Mouse (Mus musculus) embryo, embryonic 9.5 days (tissue): ENCODE results near the gene Vgll4.

Experiments used
- DNase-seq: peaks from one replicate; pipeline ENCODE4 v3.0.0-alpha.2; 2017; ENCODE audit errors: extremely low spot score

Gene Vgll4

DNA sequence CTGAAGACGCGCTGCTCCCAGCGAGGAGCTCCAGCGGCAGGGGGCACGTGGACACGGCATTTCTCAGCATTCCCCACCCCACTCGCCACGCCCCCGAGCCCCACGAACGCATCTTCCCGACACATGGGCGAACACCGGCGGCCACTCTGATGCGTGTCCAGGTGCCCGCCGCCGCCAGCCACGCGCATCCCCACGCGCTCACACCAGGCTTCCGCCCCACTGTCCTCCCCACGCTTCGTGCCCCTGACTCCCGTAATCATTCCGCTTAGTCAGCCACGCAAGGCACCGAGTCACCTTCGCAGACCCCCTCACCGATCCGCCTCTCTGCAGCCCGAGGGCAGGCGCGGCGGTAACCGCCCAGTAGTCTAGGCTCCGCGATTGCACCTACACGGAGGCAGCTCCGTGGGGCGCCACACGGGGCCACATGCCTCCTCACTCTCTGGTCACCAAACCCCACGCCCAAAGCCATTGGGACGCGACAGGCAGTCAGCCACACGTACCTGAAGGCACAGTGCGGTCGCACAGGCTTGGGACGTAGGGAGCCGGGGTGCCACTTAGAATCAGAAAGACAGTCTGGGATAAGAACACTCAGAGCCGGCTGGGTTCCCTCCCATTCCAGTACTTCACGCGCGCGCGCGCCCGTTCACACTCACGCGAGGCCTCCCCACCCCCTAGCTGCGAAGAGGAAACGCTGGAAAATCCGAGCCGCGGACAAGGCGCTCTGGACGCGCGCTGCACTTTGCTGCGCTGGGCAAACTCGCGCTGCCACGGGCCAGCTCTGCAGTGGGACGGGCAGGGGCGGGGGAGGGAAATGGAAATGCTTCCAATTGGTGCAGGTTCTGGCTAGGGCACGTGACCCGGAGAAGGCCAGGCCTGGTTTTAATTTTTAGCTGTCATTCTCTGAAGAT is at the start of gene Vgll4:
Gene Vgll4 (minus strand): TSS at position 782 of the 908 bp plus-strand sequence.
- peak; percentile 75 for DNase-seq

DNA sequence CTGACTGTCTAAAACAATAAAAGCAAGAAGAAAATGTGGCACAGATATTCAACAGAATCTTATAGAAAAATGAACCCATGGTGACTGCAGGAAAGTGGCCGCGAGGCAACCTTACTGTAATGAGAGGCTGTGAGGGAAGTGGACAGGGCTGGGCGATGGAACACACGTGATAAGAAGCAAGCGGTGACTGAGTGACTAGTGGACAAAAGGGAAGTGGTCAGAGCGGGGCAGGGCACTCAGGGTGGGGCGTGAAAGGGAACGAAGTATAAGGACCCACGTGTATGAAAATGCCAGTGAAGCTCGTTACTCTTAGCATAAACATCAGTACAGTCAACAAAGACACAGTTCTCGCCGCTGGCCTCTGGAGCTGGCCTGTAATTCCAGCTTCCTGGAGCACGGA is 45.7 kb upstream of the Vgll4 start:
- DNase-seq = no peak

DNA sequence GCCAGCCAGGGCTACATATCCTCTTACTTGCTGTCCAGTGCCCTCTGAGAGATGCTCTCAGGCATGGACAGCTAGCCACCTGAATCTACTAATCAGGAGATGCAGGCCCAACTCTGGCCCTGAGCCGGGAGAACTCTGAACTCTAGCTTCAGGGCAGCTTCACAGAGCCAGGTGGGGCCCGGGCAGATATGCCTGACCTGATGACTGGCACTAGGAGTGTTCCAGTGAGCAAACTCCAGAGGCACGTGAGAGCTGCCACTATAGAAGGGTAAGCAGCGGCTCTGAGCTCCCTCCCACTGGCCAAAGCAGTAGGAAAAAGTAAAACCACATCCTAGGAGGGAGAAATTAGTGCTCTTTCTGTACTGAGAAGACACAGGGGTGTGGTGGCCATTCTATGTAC is 43.8 kb upstream of the Vgll4 start:
- no peak for DNase-seq

DNA sequence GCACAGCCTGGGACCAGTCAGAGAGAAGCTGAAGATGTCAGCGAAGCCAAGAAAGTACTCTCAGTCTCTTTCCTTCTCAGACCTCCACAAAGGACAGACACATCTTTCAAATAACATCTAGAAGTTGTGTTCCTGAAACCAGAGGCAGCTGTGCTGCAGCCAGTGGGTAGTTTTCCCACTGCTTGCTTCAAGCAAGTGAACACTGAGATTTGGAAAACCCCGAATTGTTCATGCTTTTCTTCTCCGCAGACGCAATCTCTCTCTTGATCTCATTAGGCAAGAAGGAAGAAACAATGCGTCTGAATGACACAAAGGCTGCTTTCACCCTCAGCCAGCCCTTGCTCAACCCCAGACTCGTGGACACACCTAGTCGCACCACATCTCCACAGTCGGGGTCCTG is 42.0 kb upstream of the Vgll4 start:
- no peak for DNase-seq

DNA sequence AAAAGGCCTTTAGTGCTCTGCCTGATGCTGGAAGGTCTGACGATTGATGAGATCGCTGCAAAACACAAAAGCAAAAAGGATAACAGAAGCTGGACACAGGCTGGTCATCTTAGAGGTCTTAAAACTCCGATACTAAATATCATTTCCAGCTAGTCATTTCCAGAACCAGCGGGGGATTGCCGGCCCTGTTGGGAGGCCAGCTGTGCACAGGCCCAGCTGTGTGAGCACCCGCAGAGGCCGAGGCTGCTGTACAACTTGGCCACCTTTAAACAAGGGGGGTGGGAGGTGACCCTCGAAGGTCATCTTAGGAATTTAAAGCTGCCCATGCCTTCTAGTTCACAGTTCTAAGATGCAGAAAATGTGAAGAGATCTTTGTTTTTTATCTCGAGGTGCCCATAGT is 41.0 kb upstream of the Vgll4 start:
- DNase-seq = no peak

DNA sequence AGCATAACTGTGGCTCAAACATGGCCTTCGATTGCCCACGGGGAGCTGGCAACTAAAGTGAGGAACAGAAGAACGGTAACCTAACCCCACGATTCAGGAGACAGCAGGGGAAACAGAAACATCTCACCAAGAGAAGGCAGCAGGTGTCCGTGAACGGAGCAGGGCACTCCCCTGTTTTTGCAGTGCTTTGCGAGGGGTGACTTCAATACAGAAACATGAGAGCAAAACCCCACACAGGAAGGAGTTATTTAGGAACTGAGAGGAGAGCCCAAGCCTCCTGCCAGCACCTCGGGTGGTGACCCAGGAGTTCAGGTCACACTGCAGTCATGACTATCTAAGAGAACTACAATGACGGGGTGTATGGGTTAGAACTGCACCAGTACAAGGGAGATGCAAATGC is 40.5 kb upstream of the Vgll4 start:
- DNase-seq = no peak

DNA sequence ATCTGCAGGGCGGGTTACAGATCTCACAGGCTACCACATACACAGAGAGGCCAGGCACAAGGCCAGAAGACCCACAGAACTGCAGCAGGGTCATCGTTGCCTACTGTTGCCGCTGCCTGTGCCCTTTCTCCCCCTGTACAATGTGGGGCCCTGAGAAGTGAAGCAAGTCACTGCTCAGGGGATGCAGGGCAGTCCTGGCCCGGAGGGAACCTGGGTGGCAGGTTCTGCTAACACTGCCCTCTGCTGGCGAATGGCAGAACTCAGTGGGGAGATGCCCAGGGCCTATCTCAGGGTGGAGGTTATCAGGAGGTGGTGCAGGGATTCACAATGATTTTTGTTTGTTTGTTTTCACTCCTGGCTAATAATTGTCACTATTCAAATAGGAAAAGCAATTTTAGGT is 37.9 kb upstream of the Vgll4 start:
- DNase-seq = peak; percentile 78

DNA sequence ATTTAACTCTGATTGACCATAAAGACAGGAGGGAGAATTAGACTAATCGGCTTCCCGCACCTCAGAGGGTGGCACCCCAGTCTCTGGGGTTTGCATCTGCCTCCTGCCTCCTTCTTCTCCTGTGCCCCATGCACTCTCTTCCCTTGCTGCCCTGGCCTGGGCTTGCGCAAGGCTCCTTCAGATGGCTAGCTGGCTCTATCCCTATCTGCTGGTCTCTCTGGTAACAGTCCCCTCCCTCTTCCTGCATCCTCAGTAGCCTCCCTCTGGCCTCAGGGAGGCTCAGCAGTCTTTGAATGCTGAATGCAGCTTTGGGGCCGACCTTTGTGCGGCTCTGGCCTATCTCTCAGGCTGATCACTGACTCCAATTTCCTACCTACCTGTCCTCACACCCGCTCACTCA is 37.2 kb upstream of the Vgll4 start:
- peak; percentile 7 for DNase-seq

DNA sequence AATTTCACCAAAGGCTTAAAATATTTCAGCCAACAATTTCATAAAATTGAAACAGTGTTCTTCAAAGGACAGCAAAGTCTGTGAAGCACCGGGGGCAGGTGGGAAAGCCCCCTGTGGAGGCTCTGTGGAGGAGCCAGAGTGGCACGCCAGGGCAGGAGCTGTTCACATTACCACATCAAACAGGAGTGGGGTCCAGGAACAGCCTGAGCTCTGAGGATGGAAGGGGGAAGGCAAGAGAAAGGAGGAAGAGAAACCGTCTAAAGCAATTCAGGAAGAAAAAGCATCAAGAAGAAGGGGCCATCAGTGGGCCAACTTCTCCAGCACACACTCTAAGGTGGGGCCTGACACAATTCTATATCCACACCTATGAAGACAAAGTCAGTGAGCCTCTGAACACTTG is 36.3 kb upstream of the Vgll4 start:
- DNase-seq = no peak

DNA sequence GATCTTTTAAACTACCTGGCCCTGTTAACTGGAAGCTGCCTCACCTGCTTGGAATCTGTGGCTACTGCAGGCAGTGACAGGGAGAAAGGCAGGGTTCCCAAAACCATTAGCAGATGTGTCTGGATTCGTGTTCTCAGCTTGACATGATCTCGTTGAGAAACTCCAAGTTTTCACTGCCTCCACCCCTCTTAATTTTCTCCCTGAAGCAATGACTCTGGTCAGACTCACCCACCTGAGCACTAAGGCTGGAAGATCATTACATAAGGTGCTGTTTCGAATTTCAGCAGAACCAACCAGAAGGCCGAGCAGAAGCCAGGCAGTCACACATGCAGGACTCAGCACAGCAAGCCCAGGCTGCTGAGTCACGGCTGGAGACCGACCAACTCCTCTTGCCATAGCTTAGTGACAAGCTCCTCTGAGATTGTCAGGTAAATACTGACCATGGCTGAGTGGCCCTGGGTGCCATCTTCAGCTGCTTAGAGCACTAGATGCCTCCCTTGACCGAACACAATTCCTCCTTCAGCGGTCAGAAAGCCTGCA is 35.6 kb upstream of the Vgll4 start:
- no peak for DNase-seq

DNA sequence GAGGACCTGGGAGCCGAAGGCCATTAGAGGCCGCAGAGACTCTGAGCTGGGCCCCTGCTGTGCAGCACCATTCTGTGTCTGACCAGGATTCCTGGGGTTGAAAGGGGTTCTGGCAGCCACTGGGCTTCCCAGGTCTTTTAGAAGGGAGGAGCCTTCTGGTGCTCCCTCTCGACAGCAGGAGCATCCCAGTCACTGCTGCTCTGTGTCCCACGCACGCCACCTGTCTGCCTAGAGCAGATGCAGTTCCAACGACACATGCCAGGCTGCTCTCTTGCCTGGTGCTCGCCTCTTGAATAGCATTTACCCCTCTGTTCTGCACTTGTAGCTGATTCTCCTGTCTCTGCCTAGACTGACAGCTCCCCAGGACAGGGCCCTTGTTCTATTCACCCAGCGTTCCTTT is 34.8 kb upstream of the Vgll4 start:
- no peak for DNase-seq

DNA sequence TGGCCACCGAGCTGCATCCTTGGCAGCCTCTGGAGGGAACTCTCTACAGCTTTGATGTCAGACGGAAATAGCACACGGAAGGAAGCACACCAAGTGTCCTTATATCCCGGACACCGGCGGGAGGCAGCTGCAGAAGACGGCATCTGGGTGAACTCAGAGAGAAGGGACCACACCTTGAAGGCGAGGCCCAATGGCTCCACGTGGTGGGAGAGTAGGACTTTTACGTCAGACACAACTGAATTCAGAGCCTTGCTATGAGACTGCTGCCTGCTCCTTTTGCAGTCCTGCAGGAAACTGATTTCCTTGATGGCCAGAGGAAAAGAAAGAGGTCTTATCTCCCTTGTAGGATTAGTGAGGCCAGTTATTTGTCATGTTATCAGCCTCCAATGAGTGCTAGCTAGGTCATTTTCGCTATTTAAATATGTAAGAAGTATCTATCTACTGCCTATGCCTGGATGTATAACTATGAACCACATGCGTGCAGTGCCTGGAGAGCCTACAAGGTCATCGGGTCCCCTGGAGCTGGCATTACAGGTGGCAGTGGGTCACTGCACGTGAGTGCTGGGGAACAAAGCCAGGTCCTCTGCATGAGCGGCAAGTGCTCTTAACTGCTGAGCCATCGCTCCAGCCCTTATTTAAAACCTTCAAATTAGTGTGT is 28.7 kb upstream of the Vgll4 start:
- no peak for DNase-seq

DNA sequence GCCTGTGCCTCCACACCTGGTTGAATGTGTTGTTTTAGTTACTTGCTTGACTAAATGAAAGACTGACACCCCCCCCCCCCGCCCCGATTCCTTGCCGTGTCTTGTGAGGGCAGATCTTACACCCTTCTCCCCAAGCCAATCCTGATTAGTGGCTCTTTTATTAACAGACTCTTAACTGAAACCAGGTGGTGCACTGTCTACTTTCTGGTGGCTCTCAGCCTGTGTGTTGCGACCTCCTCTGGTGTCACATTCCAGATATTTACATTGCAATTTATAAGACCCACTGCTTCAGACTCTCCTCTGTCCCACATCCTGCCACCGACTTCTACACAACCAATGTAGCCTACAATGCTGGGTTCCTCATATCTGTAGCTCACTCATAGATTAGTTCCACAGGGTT is 27.7 kb upstream of the Vgll4 start:
- peak; percentile 14 for DNase-seq

DNA sequence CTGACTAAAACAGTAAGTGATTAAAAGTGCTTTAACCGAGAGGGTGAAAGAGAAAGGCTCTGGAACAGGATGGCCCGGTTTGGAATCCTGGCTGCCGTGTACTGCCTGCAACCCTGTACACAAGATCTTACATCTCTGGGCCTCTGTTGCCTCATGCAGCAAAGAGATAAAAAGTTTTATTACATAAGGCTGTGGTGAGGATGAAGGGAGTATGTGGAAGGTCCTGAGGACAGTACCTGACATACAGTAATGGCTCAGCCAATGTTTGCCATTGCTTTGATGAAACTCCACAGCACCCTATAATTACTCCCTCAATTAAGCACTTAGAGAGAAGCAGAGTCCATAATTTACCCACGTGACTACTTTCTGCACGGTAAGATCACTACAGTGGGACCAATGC is 27.1 kb upstream of the Vgll4 start:
- no peak for DNase-seq

DNA sequence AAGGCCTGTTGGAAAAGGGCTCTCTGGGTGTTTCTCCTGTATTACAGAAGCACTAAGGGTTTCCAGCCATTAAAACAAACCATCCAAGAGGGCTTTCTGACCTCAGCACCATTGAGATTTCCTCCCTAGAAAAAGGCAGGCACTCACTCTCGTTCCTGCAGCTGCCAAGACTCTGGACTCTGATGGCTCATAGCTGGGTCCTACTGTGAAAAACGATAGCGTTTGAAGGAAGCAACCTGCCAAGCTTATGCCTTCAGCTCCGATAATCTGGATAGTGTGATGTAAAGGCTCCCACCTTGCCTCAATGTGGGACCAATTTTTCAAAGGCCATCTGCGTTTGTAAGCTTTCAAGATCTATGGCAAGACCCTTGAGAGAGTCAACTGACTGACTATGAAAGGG is 24.3 kb upstream of the Vgll4 start:
- no peak for DNase-seq

DNA sequence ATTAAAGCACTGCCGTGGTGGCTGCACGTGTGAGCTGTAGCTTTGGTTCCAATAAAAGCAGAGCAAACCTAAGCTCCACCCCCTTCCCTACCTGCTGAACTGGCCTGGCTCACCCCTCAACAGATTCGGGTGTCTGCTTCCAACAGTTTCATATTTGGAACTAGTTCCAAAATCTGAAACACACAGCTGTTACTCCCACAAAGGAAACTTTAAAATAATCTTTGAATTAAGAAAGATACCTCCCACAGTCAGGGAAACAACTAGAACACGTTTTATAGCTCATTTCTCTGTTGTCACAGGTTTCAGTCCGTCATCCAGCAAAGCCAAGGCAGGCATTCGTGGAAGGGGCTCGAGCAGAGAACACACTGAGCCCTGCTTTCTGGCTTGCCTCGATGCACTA is 23.9 kb upstream of the Vgll4 start:
- DNase-seq = no peak

DNA sequence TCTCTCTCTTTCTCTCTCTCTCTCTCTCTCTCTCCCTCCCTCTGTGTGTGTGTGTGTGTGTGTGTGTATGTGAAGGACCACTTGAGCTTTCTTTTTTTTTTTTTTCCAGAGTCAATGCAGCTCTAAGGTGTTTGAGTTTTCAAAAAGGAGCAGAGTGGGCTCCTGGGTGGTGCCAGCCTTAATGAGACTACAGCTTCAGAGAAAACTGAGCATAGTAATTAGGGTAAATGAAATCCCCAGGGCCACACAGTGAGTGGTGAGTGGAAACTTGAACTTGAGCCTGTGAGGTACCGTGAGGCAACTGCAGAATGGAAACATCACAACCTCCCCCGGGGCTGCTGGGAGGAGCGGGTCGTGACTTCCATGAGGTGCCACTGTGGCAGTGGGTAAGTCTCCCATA is 22.1 kb upstream of the Vgll4 start:
- no peak for DNase-seq

DNA sequence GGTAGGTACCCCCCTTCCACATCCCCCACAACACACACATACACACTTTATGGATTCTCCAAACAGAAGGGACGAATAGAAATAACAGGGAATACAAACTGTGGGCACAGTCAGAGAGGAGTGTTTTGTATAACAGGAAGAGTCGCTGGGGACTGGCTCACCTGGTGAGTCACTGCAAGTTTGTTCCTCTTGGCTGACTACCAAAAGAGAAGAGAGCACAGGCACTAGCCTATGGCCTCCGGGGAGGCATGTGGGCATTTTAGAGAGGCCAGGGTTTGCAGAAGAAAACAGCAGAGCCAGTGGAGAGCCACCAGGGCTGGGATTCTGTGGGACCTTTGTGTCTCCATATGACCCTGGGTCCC is 18.8 kb upstream of the Vgll4 start:
- DNase-seq = no peak

DNA sequence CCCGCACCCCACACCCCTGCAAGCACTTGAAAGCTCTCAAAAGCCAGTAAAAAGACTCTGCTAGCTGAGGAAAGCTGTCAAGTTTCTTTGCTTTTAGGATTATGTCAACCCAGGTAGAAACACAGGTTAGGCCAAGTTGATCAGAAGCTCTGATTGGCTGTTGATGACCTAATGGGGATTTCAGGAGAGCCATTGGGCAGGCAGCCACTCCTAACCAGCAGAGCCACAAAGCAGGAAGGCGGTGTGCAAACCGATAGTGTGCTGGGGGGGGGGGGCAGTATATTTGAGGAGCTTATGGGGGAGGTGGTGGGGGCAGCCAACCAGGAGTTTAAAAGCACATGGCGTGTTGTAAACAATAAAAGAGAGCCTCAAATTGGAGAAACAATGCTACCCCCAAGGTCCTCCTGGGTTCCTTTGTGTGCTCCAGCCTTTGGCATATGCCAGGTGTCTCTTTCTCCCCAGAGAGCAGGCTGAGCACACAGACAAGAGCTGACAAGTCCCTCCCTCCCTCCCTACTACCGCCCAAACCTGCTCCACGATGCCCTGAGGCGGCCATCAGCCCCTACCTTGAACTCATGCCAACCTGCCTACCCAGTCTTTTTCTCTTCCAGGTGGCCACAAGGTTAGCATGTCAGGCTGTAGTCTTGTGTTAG is 18.3 kb upstream of the Vgll4 start:
- no peak for DNase-seq

DNA sequence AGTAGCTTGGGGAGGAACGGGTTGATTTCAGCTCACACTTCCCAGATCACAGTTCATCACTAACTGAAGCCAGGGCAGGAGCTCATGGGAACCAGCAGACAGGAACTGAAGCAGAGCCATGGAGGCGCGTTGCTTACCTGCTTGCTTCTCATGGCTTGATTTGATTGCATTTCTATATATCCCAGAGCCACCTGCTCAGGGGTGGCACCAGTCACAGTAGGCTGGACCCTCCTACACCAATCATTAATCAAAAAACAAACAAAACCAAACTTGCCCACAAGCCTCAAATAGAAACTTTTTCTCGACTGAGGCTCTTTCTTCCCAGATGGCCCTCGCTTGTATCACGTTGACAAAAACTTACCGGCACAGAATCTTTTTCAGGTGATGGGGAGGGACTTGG is 12.9 kb upstream of the Vgll4 start:
- no peak for DNase-seq

DNA sequence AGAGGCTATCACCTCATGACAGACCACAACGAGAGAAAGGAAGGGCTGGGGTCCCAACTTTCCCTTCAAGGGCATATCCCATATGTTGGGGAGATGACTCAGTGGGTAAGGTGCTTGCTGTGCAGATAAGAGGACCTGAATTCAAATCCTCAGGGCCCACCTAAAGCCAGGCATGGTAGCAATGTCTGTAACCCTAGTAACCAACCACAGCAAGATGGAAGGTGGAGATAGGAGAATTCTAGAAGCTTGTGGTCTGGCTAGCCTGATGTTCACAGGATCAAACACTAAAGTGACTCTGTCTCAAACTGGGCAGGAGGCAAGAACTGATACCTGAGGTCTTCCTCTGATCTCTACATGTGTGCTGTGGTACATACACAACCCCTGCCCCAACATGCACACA is 9.9 kb upstream of the Vgll4 start:
- DNase-seq = no peak

DNA sequence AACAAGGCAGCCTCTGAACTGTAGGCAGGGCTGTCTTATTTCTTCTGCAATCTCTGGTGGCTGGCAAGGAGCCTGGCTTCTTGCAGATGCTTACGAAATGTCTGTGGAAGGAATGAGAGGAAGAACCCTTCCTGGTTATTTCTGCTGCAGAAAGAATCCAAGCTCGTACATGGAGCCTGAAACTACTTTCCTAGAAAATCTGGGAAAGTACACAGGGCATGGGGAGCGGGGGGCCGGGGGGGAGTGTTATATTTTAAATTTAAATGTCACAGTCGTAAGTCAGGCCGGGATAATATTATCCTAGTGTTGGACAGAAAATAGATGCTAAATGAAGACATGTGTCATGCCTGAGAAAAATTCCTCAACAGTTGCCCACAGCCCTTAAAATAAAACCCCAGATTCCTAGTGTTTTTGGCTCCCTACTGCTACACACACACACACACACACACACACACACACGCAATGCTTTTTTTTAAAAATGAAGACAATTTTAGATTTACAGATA is 7.2 kb upstream of the Vgll4 start:
- no peak for DNase-seq

DNA sequence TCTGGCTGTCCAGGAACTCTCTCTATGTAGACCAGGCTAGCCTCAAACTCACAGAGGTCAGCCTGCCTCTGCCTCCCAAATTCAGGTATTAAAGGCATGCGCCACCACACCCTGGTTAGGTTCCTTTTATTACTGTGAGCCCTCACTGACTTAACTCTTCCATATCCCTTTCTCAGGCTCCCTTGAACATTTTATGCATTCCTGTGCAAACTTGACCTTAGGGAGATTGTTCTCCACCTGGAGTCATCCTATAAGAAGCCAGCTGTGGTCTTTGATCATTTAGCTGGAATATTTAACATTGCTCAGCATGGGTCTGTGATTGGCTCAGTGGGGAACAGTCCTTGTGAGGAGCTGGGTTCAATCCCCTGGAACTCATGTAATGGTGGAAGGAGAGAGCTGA is 4.5 kb upstream of the Vgll4 start:
- DNase-seq = no peak
